In the genomic region with DNA sequence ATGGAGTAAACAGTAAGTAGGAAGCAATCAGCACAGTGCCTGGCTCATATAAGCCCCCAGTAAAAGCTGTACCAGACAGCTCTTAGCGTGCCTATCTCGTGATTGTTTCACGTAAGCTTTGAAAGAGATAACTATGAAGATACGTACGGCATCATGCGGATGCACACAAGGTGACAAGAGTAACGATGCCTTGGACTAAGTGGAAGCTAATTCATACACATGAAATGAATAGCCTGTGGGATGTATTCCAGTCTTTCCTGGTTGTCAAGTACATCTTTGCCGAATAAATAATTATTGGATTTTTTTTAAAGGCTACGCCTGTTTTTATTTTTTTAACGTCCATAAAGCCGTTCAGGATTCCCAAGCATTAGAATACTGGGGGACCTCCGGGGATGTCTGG, we compare ENCODE assay signal across 8 mouse cellular contexts. TPM values are rescaled to one million over a fixed set of nuclear protein-coding genes. Genes with fewer than 3 reads are reported as not detected.
DNase-seq lines count a peak whose midpoint lies in the region; ATAC-seq lines count a peak whose summit lies in the region.

No protein-coding gene starts in this region.

- peak overlapping the region; percentile 63 for H3K27ac ChIP-seq in heart, embryonic 15.5 days
- peak overlapping the region; percentile 44; the same call in 1 of the 2 replicates for H3K27ac ChIP-seq in embryonic facial prominence, embryonic 10.5 days (replicated peaks)
- H3K27ac ChIP-seq in hindbrain, embryonic 14.5 days, result peak overlapping the region; percentile 75
- peak overlapping the region; percentile 67 for H3K27ac ChIP-seq in midbrain, embryonic 12.5 days (replicated peaks)

- peak overlapping the region; percentile 48 for H3K4me2 ChIP-seq in heart, embryonic 15.5 days
- peak overlapping the region; percentile 35 for H3K4me2 ChIP-seq in hindbrain, embryonic 14.5 days (replicated peaks)
- peak overlapping the region; percentile 43 for H3K4me2 ChIP-seq in midbrain, embryonic 12.5 days (replicated peaks)

- no peaks in the 10 kb centered on the region for H3K9me3 ChIP-seq in heart, embryonic 15.5 days (replicated peaks)
- H3K9me3 ChIP-seq in embryonic facial prominence, embryonic 10.5 days, result peaks cover 14% of the 10 kb centered on the region
- H3K9me3 ChIP-seq in hindbrain, embryonic 14.5 days (ENCODE audit: control insufficient read depth, low read length), result no peaks in the 10 kb centered on the region
- H3K9me3 ChIP-seq in midbrain, embryonic 12.5 days, result 0 out of 2 replicates have a peak, but pooled peaks cover 4% of the 10 kb centered on the region

- peaks cover 11% of the 10 kb centered on the region; the same call in 1 of the 2 replicates for H3K4me1 ChIP-seq in heart, embryonic 15.5 days (replicated peaks)
- peaks cover 14% of the 10 kb centered on the region for H3K4me1 ChIP-seq in embryonic facial prominence, embryonic 10.5 days
- 0 out of 2 replicates have a peak, but pooled peaks cover 6% of the 10 kb centered on the region for H3K4me1 ChIP-seq in hindbrain, embryonic 14.5 days (replicated peaks; ENCODE audit: control insufficient read depth, insufficient read depth, low read length)
- H3K4me1 ChIP-seq in midbrain, embryonic 12.5 days, result peaks cover 9% of the 10 kb centered on the region

- peak overlapping the region; percentile 52 for H3K4me3 ChIP-seq in heart, embryonic 15.5 days
- H3K4me3 ChIP-seq in embryonic facial prominence, embryonic 10.5 days, result peak overlapping the region; percentile 59
- no peak overlapping the region; the same call in 1 of the 2 replicates for H3K4me3 ChIP-seq in hindbrain, embryonic 14.5 days (replicated peaks; ENCODE audit: low read length)
- H3K4me3 ChIP-seq in midbrain, embryonic 12.5 days, result peak overlapping the region; percentile 18; the same call in 1 of the 2 replicates

- 50% methylated on average over 12 of the region's 12 CpGs for WGBS in heart, embryonic 15.5 days
- 59% methylated on average over 12 of the region's 12 CpGs for WGBS in embryonic facial prominence, embryonic 10.5 days
- WGBS in hindbrain, embryonic 14.5 days, result 57% methylated on average over 12 of the region's 12 CpGs
- 67% methylated on average over 12 of the region's 12 CpGs for WGBS in midbrain, embryonic 12.5 days

- DNase-seq in heart, postnatal 14 days, result no peak
- DNase-seq in embryonic facial prominence, embryonic 10.5 days (ENCODE audit: low spot score), result no peak
- no peak for DNase-seq in hindbrain, embryonic 14.5 days (ENCODE audit: low spot score)
- no peak for DNase-seq in layer of hippocampus, postnatal 10 days (ENCODE audit: low spot score in 2 of 2)
- no peak for DNase-seq in left cerebral cortex, postnatal 36 days (ENCODE audit: low spot score in 2 of 2)
- no peak for DNase-seq in cerebellum, postnatal 10 days

- peaks cover 86% of the 10 kb centered on the region for H3K36me3 ChIP-seq in heart, embryonic 15.5 days
- H3K36me3 ChIP-seq in embryonic facial prominence, embryonic 10.5 days (replicated peaks), result peaks cover 100% of the 10 kb centered on the region
- peaks cover 99% of the 10 kb centered on the region for H3K36me3 ChIP-seq in hindbrain, embryonic 14.5 days (replicated peaks; ENCODE audit: control insufficient read depth, insufficient read depth)
- peaks cover 94% of the 10 kb centered on the region for H3K36me3 ChIP-seq in midbrain, embryonic 12.5 days

- H3K27me3 ChIP-seq in heart, embryonic 15.5 days, result no peaks in the 10 kb centered on the region
- no peaks in the 10 kb centered on the region for H3K27me3 ChIP-seq in embryonic facial prominence, embryonic 10.5 days (replicated peaks; ENCODE audit: low read depth, poor library complexity, severe bottlenecking)
- no peaks in the 10 kb centered on the region for H3K27me3 ChIP-seq in hindbrain, embryonic 14.5 days (ENCODE audit: control insufficient read depth, insufficient read depth, low read length)
- no peaks in the 10 kb centered on the region for H3K27me3 ChIP-seq in midbrain, embryonic 12.5 days

- no peak overlapping the region for H3K9ac ChIP-seq in heart, embryonic 15.5 days
- H3K9ac ChIP-seq in hindbrain, embryonic 14.5 days, result peak overlapping the region; percentile 41; the same call in 1 of the 2 replicates
- no peak overlapping the region; the same call in 1 of the 2 replicates for H3K9ac ChIP-seq in midbrain, embryonic 12.5 days (replicated peaks)

- no peak for ATAC-seq in heart, embryonic 15.5 days (replicated peaks; ENCODE audit: insufficient number of reproducible peaks, insufficient read depth, low FRiP score, low read depth)
- peak; percentile 3; the same call in 1 of the 2 replicates for ATAC-seq in hindbrain, embryonic 14.5 days (ENCODE audit: low FRiP score)
- peak; percentile 3; the same call in 1 of the 2 replicates for ATAC-seq in midbrain, embryonic 12.5 days (ENCODE audit: low FRiP score, low read depth)

- intact Hi-C loops in heart, postnatal 14 days (cut with DNase I), result no loop called here
- intact Hi-C loops in left cerebral cortex, postnatal 36 days (cut with DNase I), result no loop called here

RNA-seq across cellular contexts. Expression of gene Mcts2, which starts 0.4 kb away (rescaled TPM):
- polyA plus RNA-seq in heart, embryonic 15.5 days (2015; fragmentation: Nextera tagmentation; extraction: Ambion mirVana), result 18.9 and 20.3 TPM in 2 replicates
- total RNA-seq in heart, postnatal 14 days (2021), result 10 to 100 TPM; 17.4 to 18.7 TPM
- polyA plus RNA-seq in embryonic facial prominence, embryonic 10.5 days (2016; fragmentation: Nextera tagmentation; extraction: Ambion mirVana), result 37.6 and 40.2 TPM in 2 replicates
- 34.0 and 41.9 TPM in 2 replicates for polyA plus RNA-seq in hindbrain, embryonic 14.5 days (2014; fragmentation: Nextera tagmentation; extraction: Ambion mirVana)
- 38.4 and 39.6 TPM in 2 replicates for polyA plus RNA-seq in midbrain, embryonic 12.5 days (2016; fragmentation: Nextera tagmentation; extraction: Ambion mirVana)
- total RNA-seq in layer of hippocampus, postnatal 10 days (2021), result 10 to 100 TPM; 25.3 to 25.7 TPM
- total RNA-seq in left cerebral cortex, postnatal 36 days (2021), result 10 to 100 TPM; 17.0 to 18.9 TPM

RNA-seq across cellular contexts. Expression of gene H13, which starts 17.1 kb away (rescaled TPM):
- 70.6 and 86.1 TPM in 2 replicates for polyA plus RNA-seq in heart, embryonic 15.5 days (2015; fragmentation: Nextera tagmentation; extraction: Ambion mirVana)
- total RNA-seq in heart, postnatal 14 days (2021), result 10 to 100 TPM; 38.7 to 42.4 TPM
- 102 and 110 TPM in 2 replicates for polyA plus RNA-seq in embryonic facial prominence, embryonic 10.5 days (2016; fragmentation: Nextera tagmentation; extraction: Ambion mirVana)
- 155 and 164 TPM in 2 replicates for polyA plus RNA-seq in hindbrain, embryonic 14.5 days (2014; fragmentation: Nextera tagmentation; extraction: Ambion mirVana)
- 142 and 147 TPM in 2 replicates for polyA plus RNA-seq in midbrain, embryonic 12.5 days (2016; fragmentation: Nextera tagmentation; extraction: Ambion mirVana)
- 100 to 1,000 TPM; 109 to 114 TPM for total RNA-seq in layer of hippocampus, postnatal 10 days (2021)
- total RNA-seq in left cerebral cortex, postnatal 36 days (2021), result 10 to 100 TPM; 72.2 to 75.4 TPM

RNA-seq across cellular contexts. Expression of gene Id1, which starts 49.7 kb away (rescaled TPM):
- 61.9 and 63.1 TPM in 2 replicates for polyA plus RNA-seq in heart, embryonic 15.5 days (2015; fragmentation: Nextera tagmentation; extraction: Ambion mirVana)
- total RNA-seq in heart, postnatal 14 days (2021), result 10 to 100 TPM; 82.1 to 85.3 TPM
- 161 and 182 TPM in 2 replicates for polyA plus RNA-seq in embryonic facial prominence, embryonic 10.5 days (2016; fragmentation: Nextera tagmentation; extraction: Ambion mirVana)
- 56.5 and 68.0 TPM in 2 replicates for polyA plus RNA-seq in hindbrain, embryonic 14.5 days (2014; fragmentation: Nextera tagmentation; extraction: Ambion mirVana)
- 65.1 and 69.6 TPM in 2 replicates for polyA plus RNA-seq in midbrain, embryonic 12.5 days (2016; fragmentation: Nextera tagmentation; extraction: Ambion mirVana)
- 10 to 100 TPM; 29.0 to 31.2 TPM for total RNA-seq in layer of hippocampus, postnatal 10 days (2021)
- 10 to 100 TPM; 22.9 to 23.9 TPM for total RNA-seq in left cerebral cortex, postnatal 36 days (2021)

RNA-seq across cellular contexts. Expression of gene Rem1, which starts 59.6 kb away (rescaled TPM):
- 12.1 and 12.7 TPM in 2 replicates for polyA plus RNA-seq in heart, embryonic 15.5 days (2015; fragmentation: Nextera tagmentation; extraction: Ambion mirVana)
- total RNA-seq in heart, postnatal 14 days (2021), result 10 to 100 TPM in 1 of 2 experiments, 1 to 10 TPM in 1; 9.1 to 11.9 TPM
- polyA plus RNA-seq in embryonic facial prominence, embryonic 10.5 days (2016; fragmentation: Nextera tagmentation; extraction: Ambion mirVana), result 0.40 and 0.60 TPM in 2 replicates
- 0.33 and 0.87 TPM in 2 replicates for polyA plus RNA-seq in hindbrain, embryonic 14.5 days (2014; fragmentation: Nextera tagmentation; extraction: Ambion mirVana)
- polyA plus RNA-seq in midbrain, embryonic 12.5 days (2016; fragmentation: Nextera tagmentation; extraction: Ambion mirVana), result 0.31 TPM in 1 of 2 replicates, not detected in the other
- under 1 TPM; 0.91 to 0.96 TPM for total RNA-seq in layer of hippocampus, postnatal 10 days (2021)
- total RNA-seq in left cerebral cortex, postnatal 36 days (2021), result 1 to 10 TPM in 1 of 2 experiments, under 1 TPM in 1; 0.86 to 1.4 TPM
